Mouse (Mus musculus) bone marrow, adult 2 months (tissue): ENCODE data around the gene Akna. TPM values are rescaled to one million over a fixed set of nuclear protein-coding genes. Genes with fewer than 3 reads are reported as not detected.

Experiments used
- H3K27ac ChIP-seq: fragments of 200-500 bp; 2 replicates; pipeline ENCODE4 v1.5.1; 2012; ENCODE audit warnings: low read depth, mild to moderate bottlenecking, control low read depth, inconsistent platforms, low read length; ENCODE audit not compliant: control insufficient read depth, poor library complexity, insufficient read depth
- H3K4me1 ChIP-seq: fragments of 200-500 bp; 2 replicates; pipeline ENCODE4 v1.6.1; 2011; ENCODE audit warnings: low read length; ENCODE audit not compliant: control insufficient read depth, insufficient read depth
- H3K4me3 ChIP-seq: fragments of 200-500 bp; replicated peaks from 2 replicates; pipeline ENCODE3; 2011; ENCODE audit warnings: mild to moderate bottlenecking, low read depth, low read length, control low read depth; ENCODE audit not compliant: control insufficient read depth
- CTCF ChIP-seq: fragments of 200-500 bp; IDR thresholded peaks from 2 replicates; pipeline ENCODE4 v1.5.1; 2011; ENCODE audit warnings: low read length, control low read depth; ENCODE audit not compliant: control insufficient read depth, insufficient read depth
- POLR2A ChIP-seq: fragments of 200-500 bp; IDR thresholded peaks from 2 replicates; pipeline ENCODE4 v1.6.1; 2011; ENCODE audit warnings: low read depth, mild to moderate bottlenecking, control low read depth, low read length, borderline replicate concordance; ENCODE audit not compliant: control insufficient read depth
- WGBS: fragments of 180-500 bp; shearing (Covaris S2); methylation state at CpG from one replicate; pipeline ENCODE4 v1.1.7; 2018; 5-methylcytosine and 5-hydroxymethylcytosine counted together
- polyA plus RNA-seq: library from polyadenylated mRNA; stranded (reverse); fragments of >200 nt; gene quantifications from 2 replicates; pipeline ENCODE4 v1.2.4, GENCODE M21; 2011; ENCODE audit warnings: low replicate concordance; ENCODE audit not compliant: missing spikeins, insufficient read depth, insufficient read length

Akna gene
- polyA plus RNA-seq, 1 experiment, result 61.0 TPM

- Histone ChIP-seq H3K4me3 (no peak overlapping the region), H3K27ac (no peak overlapping the region), H3K4me1 (peaks cover 4% of the 10 kb centered on the region; the same call in 1 of the 2 replicates)
- no peak for TF ChIP-seq POLR2A
- peak; percentile 73 for TF ChIP-seq CTCF
- 29% methylated on average over 3 of the region's 3 CpGs for WGBS
These were observed 31.3 kb downstream of the Akna start for GRCm38 (mm10) chr4:63371890-63372289.

- WGBS, result 82% methylated on average over 7 of the region's 7 CpGs
- TF ChIP-seq CTCF (no peak), POLR2A (no peak)
- H3K4me1 ChIP-seq, result peaks cover 4% of the 10 kb centered on the region; the same call in 1 of the 2 replicates
- no peak overlapping the region for H3K4me3 ChIP-seq
- no peak overlapping the region for H3K27ac ChIP-seq
These were observed 32.3 kb downstream of the Akna start for GRCm38 (mm10) chr4:63370897-63371296.

- WGBS, result 33% methylated on average over 4 of the region's 4 CpGs
- H3K4me3 ChIP-seq, result no peak overlapping the region
- no peaks in the 10 kb centered on the region; the same call in 1 of the 2 replicates for H3K4me1 ChIP-seq
- no peak overlapping the region for H3K27ac ChIP-seq
- no peak for TF ChIP-seq POLR2A
- peak; percentile 100 for TF ChIP-seq CTCF
These were observed 34.6 kb downstream of the Akna start for GRCm38 (mm10) chr4:63368577-63368976.

GRCm38 (mm10) chr4:63362150-63362549, 41.0 kb downstream of the Akna start, which contains the start of gene Orm2:
TSS of gene Orm2 (plus strand) at chr4:63362449.
- no peak within 1 kb of the TSS for H3K27ac ChIP-seq
- H3K4me1 ChIP-seq, result no peaks in the 10 kb centered on the region
- 58% methylated on average over 5 of the region's 5 CpGs for WGBS
- TF ChIP-seq CTCF (no peak), POLR2A (no peak)
- no peak within 1 kb of the TSS for H3K4me3 ChIP-seq

GRCm38 (mm10) chr4:63359861-63360260, 43.3 kb downstream of the Akna start:
- no peak overlapping the region for H3K4me3 ChIP-seq
- no peaks in the 10 kb centered on the region for H3K4me1 ChIP-seq
- 70% methylated on average over 6 of the region's 6 CpGs for WGBS
- H3K27ac ChIP-seq, result no peak overlapping the region
- TF ChIP-seq CTCF (no peak), POLR2A (no peak)

- H3K4me3 ChIP-seq, result no peak overlapping the region
- WGBS, result 56% methylated on average over 2 of the region's 2 CpGs
- H3K4me1 ChIP-seq, result no peaks in the 10 kb centered on the region
- TF ChIP-seq CTCF (no peak), POLR2A (no peak)
- H3K27ac ChIP-seq, result no peak overlapping the region
These were observed 46.1 kb downstream of the Akna start for GRCm38 (mm10) chr4:63356981-63357570.

GRCm38 (mm10) chr4:63355877-63356665, 47.1 kb downstream of the Akna start, which contains the start of gene Orm3:
TSS of gene Orm3 (plus strand) at chr4:63356162.
- H3K27ac ChIP-seq, result no peak within 1 kb of the TSS
- TF ChIP-seq CTCF, result no peak
- TF ChIP-seq POLR2A, result no peak
- no peak within 1 kb of the TSS for H3K4me3 ChIP-seq
- H3K4me1 ChIP-seq, result no peaks in the 10 kb centered on the region
- WGBS, result 27% methylated on average over 4 of the region's 4 CpGs

GRCm38 (mm10) chr4:63348524-63348923, 54.6 kb downstream of the Akna start:
- TF ChIP-seq POLR2A (no peak), CTCF (no peak)
- 63% methylated on average over 6 of the region's 6 CpGs for WGBS
- no peak overlapping the region for H3K27ac ChIP-seq
- peaks cover 5% of the 10 kb centered on the region; the same call in 1 of the 2 replicates for H3K4me1 ChIP-seq
- H3K4me3 ChIP-seq, result no peak overlapping the region

GRCm38 (mm10) chr4:63346659-63347058, 56.5 kb downstream of the Akna start:
- H3K4me3 ChIP-seq, result no peak overlapping the region
- 78% methylated on average over 4 of the region's 4 CpGs for WGBS

More at GRCm38 (mm10) chr4:63346659-63347058, 56.5 kb downstream of the Akna start:
- Histone ChIP-seq H3K27ac (no peak overlapping the region), H3K4me1 (peaks cover 5% of the 10 kb centered on the region; the same call in 1 of the 2 replicates)
- TF ChIP-seq POLR2A (no peak), CTCF (no peak)
